Mouse (Mus musculus): ENCODE results near the gene Snrpg.

GRCm38 (mm10) chr6:86393187-86393586, 22.1 kb downstream of the Snrpg start:
- TF ChIP-seq GATA1 (IDR thresholded peaks at IDR 0.05; ENCODE audit: low read length) (no peak), TAL1 (IDR thresholded peaks at IDR 0.05; ENCODE audit: low read length) (no peak)
